Mouse (Mus musculus) ES-E14 (cell line): ENCODE results near the gene Egln1. TPM values are rescaled to one million over a fixed set of nuclear protein-coding genes. Genes with fewer than 3 reads are reported as not detected.

Experiments used
- DNase-seq: peaks from one replicate; pipeline ENCODE4 v3.0.0-alpha.2; 2013; ENCODE audit warnings: low read depth, low spot score
- H3K27ac ChIP-seq: 2 replicates; pipeline ENCODE4 v1.5.1; 2012; ENCODE audit warnings: low read depth, mild to moderate bottlenecking, low read length, moderate library complexity, mixed read lengths; ENCODE audit not compliant: poor library complexity, insufficient read depth, severe bottlenecking
- H3K36me3 ChIP-seq: 2 replicates; pipeline ENCODE4 v1.6.1; 2012; ENCODE audit warnings: mild to moderate bottlenecking, low read length, moderate library complexity, mixed read lengths; ENCODE audit not compliant: control insufficient read depth, poor library complexity, insufficient read depth, severe bottlenecking
- H3K4me1 ChIP-seq, 2 experiments: fragments of 150-350 bp in 1 of 2; sonication (generic) in 1 of 2; 2 replicates each; pipeline ENCODE4 v1.6.1; 2012; ENCODE audit warnings: low read length in 2 of 2, mild to moderate bottlenecking in 1 of 2, mixed read lengths in 1 of 2; ENCODE audit not compliant: control insufficient read depth in 2 of 2, insufficient read depth in 2 of 2, poor library complexity in 1 of 2
- H3K4me3 ChIP-seq, 2 experiments: fragments of 150-350 bp in 1 of 2; sonication (generic) in 1 of 2; 2 replicates each; pipeline ENCODE4 v1.5.1; 2012; ENCODE audit warnings: low read length in 2 of 2, low read depth in 1 of 2, mild to moderate bottlenecking in 1 of 2, mixed read lengths in 1 of 2; ENCODE audit not compliant: insufficient read depth in 1 of 2, poor library complexity in 1 of 2, severe bottlenecking in 1 of 2
- H3K9ac ChIP-seq: 2 replicates; pipeline ENCODE4 v1.6.1; 2012; ENCODE audit warnings: low read depth, mild to moderate bottlenecking, low read length, mixed read lengths; ENCODE audit not compliant: poor library complexity, insufficient read depth, severe bottlenecking
- H3K9me3 ChIP-seq: fragments of 150-350 bp; sonication (generic); 2 replicates; pipeline ENCODE4 v1.6.1; 2012; ENCODE audit warnings: low read depth, mild to moderate bottlenecking, low read length; ENCODE audit not compliant: control insufficient read depth, insufficient read depth
- CHD2 ChIP-seq: IDR thresholded peaks from 2 replicates; pipeline ENCODE4 v1.6.1; 2014; ENCODE audit warnings: mild to moderate bottlenecking, low read depth, low read length, inconsistent platforms
- HCFC1 ChIP-seq: IDR thresholded peaks from 2 replicates; pipeline ENCODE4 v1.6.1; 2012; ENCODE audit warnings: low read length, inconsistent platforms, borderline replicate concordance; ENCODE audit not compliant: insufficient read depth
- MAFK ChIP-seq: IDR thresholded peaks from 2 replicates; pipeline ENCODE4 v1.6.1; 2014; ENCODE audit warnings: mild to moderate bottlenecking, low read depth, low read length, inconsistent platforms; ENCODE audit not compliant: insufficient read depth
- ZC3H11A ChIP-seq: IDR thresholded peaks from 2 replicates; pipeline ENCODE4 v1.6.1; 2012; ENCODE audit warnings: low read depth, mild to moderate bottlenecking, inconsistent platforms, low read length, borderline replicate concordance
- ZNF384 ChIP-seq: IDR thresholded peaks from 2 replicates; pipeline ENCODE4 v1.6.1; 2012; ENCODE audit warnings: low read depth, low read length, inconsistent platforms
- in situ Hi-C, 2 experiments: fragments of 600-800 bp; cut with MboI; formaldehyde crosslinking; loops; one replicate each; pipeline ENCODE4 v1.15.1; 2025; ENCODE audit warnings: low sequenced_read_pairs in 2 of 2, inconsistent platforms in 1 of 2; ENCODE audit not compliant: unreplicated experiment in 2 of 2
- total RNA-seq: library from RNA; depleted of rRNA; stranded (reverse); fragments of 300-350 nt; gene quantifications from 2 replicates; pipeline ENCODE4 v1.2.3, GENCODE M21; 2012

Gene Egln1
- total RNA-seq, 1 experiment: 15.8 TPM

- no peak overlapping the region for H3K9ac ChIP-seq
- no peak for DNase-seq
- in situ Hi-C loops: no loop called here
- H3K4me3 ChIP-seq: no peak overlapping the region
- H3K27ac ChIP-seq: no peak overlapping the region
- TF ChIP-seq CHD2: no peak
- TF ChIP-seq MAFK: no peak
- TF ChIP-seq HCFC1: no peak
- no peak for TF ChIP-seq ZC3H11A
- no peak for TF ChIP-seq ZNF384
- peaks cover 3% of the 10 kb centered on the region; the same call in 1 of the 2 replicates for H3K36me3 ChIP-seq
- H3K4me1 ChIP-seq: peaks cover 0 to 2% of the 10 kb centered on the region in 2 experiments; a peak in 1 of 4 replicates
- H3K9me3 ChIP-seq: no peaks in the 10 kb centered on the region
Measured at GRCm38 (mm10) chr8:124914061-124914460, 35.1 kb downstream of the Egln1 start.

GRCm38 (mm10) chr8:124911938-124912872, 36.9 kb downstream of the Egln1 start:
- Histone ChIP-seq H3K9me3 (no peaks in the 10 kb centered on the region), H3K36me3 (peaks cover 6% of the 10 kb centered on the region; the same call in 1 of the 2 replicates), H3K4me3 (no peak overlapping the region), H3K4me1 (no peaks in the 10 kb centered on the region), H3K27ac (no peak overlapping the region), H3K9ac (no peak overlapping the region)
- in situ Hi-C loops: no loop called here
- TF ChIP-seq ZC3H11A: no peak
- no peak for TF ChIP-seq MAFK
- TF ChIP-seq HCFC1: no peak
- TF ChIP-seq CHD2: no peak
- TF ChIP-seq ZNF384: no peak
- no peak for DNase-seq

DNA sequence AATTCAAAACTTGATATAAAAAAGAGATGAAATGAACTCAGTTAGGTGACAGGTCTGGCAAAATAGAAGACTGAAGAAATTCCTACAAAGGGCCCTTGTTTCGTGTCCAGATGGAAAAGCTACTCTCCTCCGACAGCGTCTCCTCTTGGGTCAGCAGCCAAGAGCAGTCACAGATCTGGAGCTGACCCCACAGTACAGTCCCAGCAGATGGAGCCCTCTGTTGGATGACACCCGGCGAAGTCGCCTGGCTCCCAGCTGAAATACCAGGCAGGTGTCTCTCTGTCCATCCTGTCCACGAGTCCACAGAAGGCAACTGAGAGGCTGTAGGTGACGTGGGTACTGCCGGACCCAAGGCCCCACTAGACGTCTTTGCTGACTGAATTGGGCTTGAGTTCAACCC, 38.8 kb downstream of the Egln1 start:
- no peaks in the 10 kb centered on the region for H3K9me3 ChIP-seq
- no peak overlapping the region for H3K4me3 ChIP-seq
- in situ Hi-C loops: no loop called here
- no peak for DNase-seq
- TF ChIP-seq CHD2: no peak
- no peak for TF ChIP-seq MAFK
- TF ChIP-seq ZC3H11A: no peak
- TF ChIP-seq ZNF384: no peak
- no peak for TF ChIP-seq HCFC1
- no peaks in the 10 kb centered on the region for H3K4me1 ChIP-seq
- no peak overlapping the region for H3K9ac ChIP-seq
- H3K36me3 ChIP-seq: peaks cover 6% of the 10 kb centered on the region; the same call in 1 of the 2 replicates
- no peak overlapping the region for H3K27ac ChIP-seq

DNA sequence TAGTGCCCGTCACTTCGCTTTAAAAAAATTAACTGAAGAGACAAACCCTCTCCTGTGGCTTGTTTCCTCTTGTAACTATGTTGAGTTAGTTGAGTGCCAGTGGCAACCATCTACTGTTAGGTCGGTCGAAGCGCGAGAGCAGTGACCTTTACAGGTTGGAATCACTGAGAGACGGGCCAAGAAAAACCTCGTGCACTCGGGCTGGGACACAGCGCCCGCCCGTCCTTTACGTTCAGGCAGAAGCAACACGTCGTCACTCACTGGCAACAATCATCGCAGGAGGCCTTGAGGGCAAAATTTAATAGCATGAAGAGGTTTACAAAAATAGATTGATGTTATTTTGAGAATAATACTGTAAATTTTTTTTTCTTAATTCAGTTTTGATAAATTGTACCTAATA, 39.2 kb downstream of the Egln1 start:
- TF ChIP-seq ZC3H11A: no peak
- TF ChIP-seq ZNF384: no peak
- TF ChIP-seq MAFK: no peak
- TF ChIP-seq HCFC1: no peak
- no peak for TF ChIP-seq CHD2
- H3K4me3 ChIP-seq: no peak overlapping the region
- no peaks in the 10 kb centered on the region for H3K4me1 ChIP-seq
- H3K27ac ChIP-seq: no peak overlapping the region
- H3K9me3 ChIP-seq: no peaks in the 10 kb centered on the region
- H3K36me3 ChIP-seq: peaks cover 6% of the 10 kb centered on the region; the same call in 1 of the 2 replicates
- no peak for DNase-seq
- in situ Hi-C loops: no loop called here
- no peak overlapping the region for H3K9ac ChIP-seq
